8 mouse cellular contexts compared by ENCODE assay signal in the genomic region with DNA sequence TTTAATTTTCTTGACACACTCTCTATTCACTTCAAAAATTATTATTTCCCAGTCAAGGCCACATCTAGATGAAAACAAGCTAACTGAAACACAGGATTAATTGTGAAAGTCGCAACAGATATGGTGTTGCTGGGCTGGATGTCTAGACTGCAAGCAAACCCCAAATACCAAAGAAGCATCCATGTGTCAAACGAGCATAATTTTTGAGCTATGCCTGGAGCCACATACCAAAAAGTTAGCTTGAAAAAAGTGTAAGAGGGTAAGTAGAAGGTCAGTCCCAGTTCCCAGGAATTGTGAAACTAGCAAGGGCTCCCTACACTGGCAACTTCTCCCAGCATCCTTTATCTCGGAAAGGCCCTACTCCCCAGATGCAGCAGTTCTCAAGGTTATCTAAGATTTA. TPM values are rescaled to one million over a fixed set of nuclear protein-coding genes. Genes with fewer than 3 reads are reported as not detected.
DNase-seq lines count a peak whose midpoint lies in the region; ATAC-seq lines count a peak whose summit lies in the region.

No protein-coding gene starts in this region.

- no peaks in the 10 kb centered on the region for H3K36me3 ChIP-seq in heart, embryonic 16.5 days (ENCODE audit: control insufficient read depth, insufficient read depth)
- peaks cover 37% of the 10 kb centered on the region for H3K36me3 ChIP-seq in embryonic facial prominence, embryonic 10.5 days (replicated peaks)
- H3K36me3 ChIP-seq in intestine, embryonic 15.5 days, result no peaks in the 10 kb centered on the region
- no peaks in the 10 kb centered on the region for H3K36me3 ChIP-seq in midbrain, embryonic 14.5 days (ENCODE audit: control insufficient read depth, insufficient read depth, low read length)

- H3K4me1 ChIP-seq in heart, embryonic 16.5 days (ENCODE audit: control insufficient read depth, insufficient read depth, low read length), result peaks cover 4% of the 10 kb centered on the region
- H3K4me1 ChIP-seq in embryonic facial prominence, embryonic 10.5 days, result peaks cover 32% of the 10 kb centered on the region
- 0 out of 2 replicates have a peak, but pooled peaks cover 9% of the 10 kb centered on the region for H3K4me1 ChIP-seq in intestine, embryonic 15.5 days (replicated peaks)
- H3K4me1 ChIP-seq in midbrain, embryonic 14.5 days (ENCODE audit: control insufficient read depth, insufficient read depth, low read length), result peaks cover 2% of the 10 kb centered on the region; the same call in 1 of the 2 replicates

- WGBS in heart, embryonic 16.5 days, result 23% methylated on average over 3 of the region's 3 CpGs
- 18% methylated on average over 3 of the region's 3 CpGs for WGBS in embryonic facial prominence, embryonic 10.5 days
- WGBS in intestine, embryonic 15.5 days, result 11% methylated on average over 3 of the region's 3 CpGs
- WGBS in midbrain, embryonic 14.5 days, result 9% methylated on average over 3 of the region's 3 CpGs

- intact Hi-C loops in heart, postnatal 25 days (cut with DNase I), result no loop called here
- intact Hi-C loops in left cerebral cortex, postnatal 25 days (cut with DNase I), result loop anchor here (5.0 kb wide), 1 partner anchor 179 kb away; no protein-coding TSS in a partner anchor

- no peak for DNase-seq in heart, postnatal 25 days (ENCODE audit: low spot score)
- no peak for DNase-seq in embryonic facial prominence, embryonic 10.5 days (ENCODE audit: low spot score)
- no peak for DNase-seq in midbrain, embryonic 14.5 days
- no peak for DNase-seq in left cerebral cortex, adult 11 months (ENCODE audit: low spot score)
- no peak for DNase-seq in frontal cortex, postnatal 10 days (ENCODE audit: low spot score in 2 of 2)
- no peak for DNase-seq in left cerebral cortex, postnatal 25 days (ENCODE audit: low spot score in 2 of 2)

- peak overlapping the region; percentile 90 for H3K4me2 ChIP-seq in heart, embryonic 16.5 days (ENCODE audit: low read depth, low read length)
- H3K4me2 ChIP-seq in intestine, embryonic 15.5 days (replicated peaks), result peak overlapping the region; percentile 80
- H3K4me2 ChIP-seq in midbrain, embryonic 14.5 days (ENCODE audit: low read length), result peak overlapping the region; percentile 76

- H3K9me3 ChIP-seq in heart, embryonic 16.5 days (replicated peaks; ENCODE audit: control insufficient read depth, low read length), result no peaks in the 10 kb centered on the region
- H3K9me3 ChIP-seq in embryonic facial prominence, embryonic 10.5 days, result no peaks in the 10 kb centered on the region
- no peaks in the 10 kb centered on the region for H3K9me3 ChIP-seq in intestine, embryonic 15.5 days
- no peaks in the 10 kb centered on the region for H3K9me3 ChIP-seq in midbrain, embryonic 14.5 days (ENCODE audit: control insufficient read depth, low read length)

- ATAC-seq in heart, embryonic 16.5 days (replicated peaks; ENCODE audit: extremely low read depth, insufficient read depth, low FRiP score), result no peak
- ATAC-seq in intestine, embryonic 15.5 days, result no peak
- ATAC-seq in midbrain, embryonic 14.5 days (ENCODE audit: low FRiP score, low TSS enrichment), result no peak

- H3K27ac ChIP-seq in heart, embryonic 16.5 days (ENCODE audit: low read length), result no peak overlapping the region
- peak overlapping the region; percentile 100 for H3K27ac ChIP-seq in embryonic facial prominence, embryonic 10.5 days (replicated peaks)
- no peak overlapping the region for H3K27ac ChIP-seq in intestine, embryonic 15.5 days
- H3K27ac ChIP-seq in midbrain, embryonic 14.5 days (replicated peaks; ENCODE audit: low read depth, low read length), result no peak overlapping the region

- H3K4me3 ChIP-seq in heart, embryonic 16.5 days (ENCODE audit: low read length), result peak overlapping the region; percentile 95
- H3K4me3 ChIP-seq in embryonic facial prominence, embryonic 10.5 days, result peak overlapping the region; percentile 86
- H3K4me3 ChIP-seq in intestine, embryonic 15.5 days (replicated peaks), result peak overlapping the region; percentile 86
- peak overlapping the region; percentile 87 for H3K4me3 ChIP-seq in midbrain, embryonic 14.5 days (replicated peaks; ENCODE audit: low read depth, low read length)

- H3K27me3 ChIP-seq in heart, embryonic 16.5 days (ENCODE audit: control insufficient read depth, insufficient read depth, low read length), result no peaks in the 10 kb centered on the region
- no peaks in the 10 kb centered on the region for H3K27me3 ChIP-seq in embryonic facial prominence, embryonic 10.5 days (replicated peaks; ENCODE audit: low read depth, poor library complexity, severe bottlenecking)
- H3K27me3 ChIP-seq in intestine, embryonic 15.5 days (replicated peaks), result no peaks in the 10 kb centered on the region
- no peaks in the 10 kb centered on the region for H3K27me3 ChIP-seq in midbrain, embryonic 14.5 days (ENCODE audit: control insufficient read depth, insufficient read depth, low read length)

- H3K9ac ChIP-seq in heart, embryonic 16.5 days (ENCODE audit: low read length), result peak overlapping the region; percentile 92
- peak overlapping the region; percentile 83; the same call in 1 of the 2 replicates for H3K9ac ChIP-seq in intestine, embryonic 15.5 days
- no peak overlapping the region for H3K9ac ChIP-seq in midbrain, embryonic 14.5 days (replicated peaks; ENCODE audit: low read length)

RNA-seq across cellular contexts. Expression of a gene that starts 2.6 kb away (rescaled TPM):
- 54.4 and 56.3 TPM in 2 replicates for polyA plus RNA-seq in heart, embryonic 16.5 days (2015; fragmentation: Nextera tagmentation; extraction: Ambion mirVana)
- total RNA-seq in heart, postnatal 25 days (2021), result 1 to 10 TPM; 4.9 to 5.7 TPM
- 306 and 334 TPM in 2 replicates for polyA plus RNA-seq in embryonic facial prominence, embryonic 10.5 days (2016; fragmentation: Nextera tagmentation; extraction: Ambion mirVana)
- polyA plus RNA-seq in intestine, embryonic 15.5 days (2015; fragmentation: Nextera tagmentation; extraction: Ambion mirVana), result 96.9 and 106 TPM in 2 replicates
- 60.5 and 89.8 TPM in 2 replicates for polyA plus RNA-seq in midbrain, embryonic 14.5 days (2014; fragmentation: Nextera tagmentation; extraction: Ambion mirVana)
- total RNA-seq in left cerebral cortex, postnatal 25 days (2021), result 1 to 10 TPM; 3.1 to 3.8 TPM

RNA-seq across cellular contexts. Expression of a gene that starts 47.7 kb away (rescaled TPM):
- 12.0 and 12.9 TPM in 2 replicates for polyA plus RNA-seq in heart, embryonic 16.5 days (2015; fragmentation: Nextera tagmentation; extraction: Ambion mirVana)
- total RNA-seq in heart, postnatal 25 days (2021), result 1 to 10 TPM; 4.5 to 5.7 TPM
- polyA plus RNA-seq in embryonic facial prominence, embryonic 10.5 days (2016; fragmentation: Nextera tagmentation; extraction: Ambion mirVana), result 16.9 and 17.0 TPM in 2 replicates
- 13.9 and 14.4 TPM in 2 replicates for polyA plus RNA-seq in intestine, embryonic 15.5 days (2015; fragmentation: Nextera tagmentation; extraction: Ambion mirVana)
- polyA plus RNA-seq in midbrain, embryonic 14.5 days (2014; fragmentation: Nextera tagmentation; extraction: Ambion mirVana), result 8.7 and 11.8 TPM in 2 replicates
- 1 to 10 TPM; 6.3 to 7.5 TPM for total RNA-seq in left cerebral cortex, postnatal 25 days (2021)
